Mouse (Mus musculus) small intestine, adult 2 months (tissue): ENCODE results near the gene Tagln3.

Experiments used
- CTCF ChIP-seq: fragments of 200-500 bp; IDR thresholded peaks from 2 replicates; pipeline ENCODE4 v1.5.1; 2012; ENCODE audit warnings: low read depth, mild to moderate bottlenecking, control low read depth, inconsistent platforms, low read length, moderate library complexity, mixed read lengths; ENCODE audit not compliant: insufficient replicate concordance, insufficient read length; ENCODE audit errors: extremely low read depth
- POLR2A ChIP-seq: fragments of 200-500 bp; IDR thresholded peaks from 2 replicates; pipeline ENCODE4 v1.6.1; 2012; ENCODE audit warnings: low read depth, mild to moderate bottlenecking, control low read depth, inconsistent platforms, low read length, moderate library complexity

- no peak for TF ChIP-seq CTCF
- no peak for TF ChIP-seq POLR2A
Observed at GRCm38 (mm10) chr16:45685295-45685694, 39.1 kb downstream of the Tagln3 start.
